ENCODE assay signal across 10 mouse cellular contexts in the genomic region with DNA sequence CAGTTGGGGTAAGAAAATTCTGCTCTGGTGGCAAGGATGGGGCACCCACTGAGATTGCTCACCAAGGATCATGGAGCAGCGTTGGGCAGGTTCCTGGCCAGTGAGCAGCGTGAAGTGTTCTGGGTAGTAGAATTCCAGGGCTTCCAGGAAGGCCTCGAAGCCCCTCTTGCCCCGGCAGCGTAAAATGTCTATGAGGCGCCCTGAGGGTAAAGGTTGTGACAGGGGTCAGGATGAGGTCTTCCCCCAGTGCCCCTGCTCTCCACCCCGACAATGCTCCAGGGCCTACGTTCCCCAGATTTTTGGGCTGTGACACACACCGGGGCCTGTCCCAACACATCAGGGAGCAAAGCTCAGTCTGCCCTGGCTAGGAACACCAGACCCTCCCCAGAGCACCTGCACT. TPM values are rescaled to one million over a fixed set of nuclear protein-coding genes. Genes with fewer than 3 reads are reported as not detected.
A peak's percentile ranks its signal among the peaks of the same experiment; 100 is the strongest.
DNase-seq lines count a peak whose midpoint lies in the region; ATAC-seq lines count a peak whose summit lies in the region.
"Had no signal": no experiment of that assay in that cellular context is flagged by ENCODE, and none has a peak within 500 bp of the region (broad histone marks: within the 10 kb centered on the region; RNA-seq: fewer than 3 reads in every experiment).

No protein-coding gene starts in this region.

- H3K4me2 ChIP-seq in hindbrain, embryonic 11.5 days (replicated peaks; ENCODE audit: low read depth, low read length): no peak overlapping the region
- peak overlapping the region; percentile 94 for H3K4me2 ChIP-seq in embryonic facial prominence, embryonic 11.5 days (ENCODE audit: low read depth, low read length)
- H3K4me2 ChIP-seq in hindbrain, embryonic 15.5 days: peak overlapping the region; percentile 81
- peak overlapping the region; percentile 68; the same call in 1 of the 2 replicates for H3K4me2 ChIP-seq in midbrain, embryonic 15.5 days

- no peaks in the 10 kb centered on the region for H3K9me3 ChIP-seq in hindbrain, embryonic 10.5 days
- H3K9me3 ChIP-seq in hindbrain, embryonic 11.5 days (ENCODE audit: control insufficient read depth, low read length): no peaks in the 10 kb centered on the region
- no peaks in the 10 kb centered on the region for H3K9me3 ChIP-seq in embryonic facial prominence, embryonic 11.5 days (replicated peaks; ENCODE audit: control insufficient read depth, low read length)
- H3K9me3 ChIP-seq in hindbrain, embryonic 15.5 days: no peaks in the 10 kb centered on the region
- no peaks in the 10 kb centered on the region for H3K9me3 ChIP-seq in midbrain, embryonic 15.5 days

- H3K9ac ChIP-seq in hindbrain, embryonic 11.5 days (ENCODE audit: low read depth, low read length): no peak overlapping the region
- no peak overlapping the region for H3K9ac ChIP-seq in embryonic facial prominence, embryonic 11.5 days (replicated peaks; ENCODE audit: low read length)
- no peak overlapping the region for H3K9ac ChIP-seq in hindbrain, embryonic 15.5 days
- 0 out of 2 replicates have a peak overlapping the region, but pooled peaks have one; percentile 36 for H3K9ac ChIP-seq in midbrain, embryonic 15.5 days

- peaks cover 88% of the 10 kb centered on the region for H3K27me3 ChIP-seq in hindbrain, embryonic 10.5 days (ENCODE audit: insufficient read depth, poor library complexity, severe bottlenecking)
- peaks cover 23% of the 10 kb centered on the region for H3K27me3 ChIP-seq in hindbrain, embryonic 11.5 days (ENCODE audit: control insufficient read depth, insufficient read depth, low read length)
- H3K27me3 ChIP-seq in embryonic facial prominence, embryonic 11.5 days (ENCODE audit: control insufficient read depth, insufficient read depth, low read length): peaks cover 31% of the 10 kb centered on the region
- peaks cover 35% of the 10 kb centered on the region for H3K27me3 ChIP-seq in hindbrain, embryonic 15.5 days
- peaks cover 36% of the 10 kb centered on the region for H3K27me3 ChIP-seq in midbrain, embryonic 15.5 days (replicated peaks)

- whole genome bisulfite sequencing in hindbrain, embryonic 10.5 days: 53% methylated on average over 9 of the region's 9 CpGs
- 59% methylated on average over 9 of the region's 9 CpGs for WGBS in hindbrain, embryonic 11.5 days
- 41% methylated on average over 9 of the region's 9 CpGs for whole genome bisulfite sequencing in embryonic facial prominence, embryonic 11.5 days
- WGBS in hindbrain, embryonic 15.5 days: 72% methylated on average over 9 of the region's 9 CpGs
- 78% methylated on average over 9 of the region's 9 CpGs for WGBS in midbrain, embryonic 15.5 days

- H3K36me3 ChIP-seq in hindbrain, embryonic 10.5 days: no peaks in the 10 kb centered on the region
- H3K36me3 ChIP-seq in hindbrain, embryonic 11.5 days (ENCODE audit: control insufficient read depth, insufficient read depth, low read length): no peaks in the 10 kb centered on the region
- no peaks in the 10 kb centered on the region for H3K36me3 ChIP-seq in embryonic facial prominence, embryonic 11.5 days (replicated peaks; ENCODE audit: control insufficient read depth, insufficient read depth, low read depth, low read length)
- no peaks in the 10 kb centered on the region for H3K36me3 ChIP-seq in hindbrain, embryonic 15.5 days
- no peaks in the 10 kb centered on the region for H3K36me3 ChIP-seq in midbrain, embryonic 15.5 days (replicated peaks)

- no peak for ATAC-seq in hindbrain, embryonic 11.5 days (ENCODE audit: low FRiP score)
- no peak for ATAC-seq in embryonic facial prominence, embryonic 11.5 days (replicated peaks; ENCODE audit: insufficient number of reproducible peaks, low FRiP score, low TSS enrichment, low read depth)
- ATAC-seq in hindbrain, embryonic 15.5 days (ENCODE audit: low FRiP score, low read depth): no peak
- no peak for ATAC-seq in midbrain, embryonic 15.5 days (replicated peaks)

- intact Hi-C loops in left cerebral cortex, postnatal 36 days (cut with DNase I): no loop called here

- H3K27ac ChIP-seq in hindbrain, embryonic 10.5 days: no peak overlapping the region
- H3K27ac ChIP-seq in hindbrain, embryonic 11.5 days (ENCODE audit: low read depth, low read length): no peak overlapping the region
- H3K27ac ChIP-seq in embryonic facial prominence, embryonic 11.5 days (replicated peaks; ENCODE audit: low read depth, low read length): no peak overlapping the region
- no peak overlapping the region for H3K27ac ChIP-seq in hindbrain, embryonic 15.5 days (replicated peaks)
- no peak overlapping the region for H3K27ac ChIP-seq in midbrain, embryonic 15.5 days
- H3K27ac ChIP-seq: macrophage had no signal

- no peak for DNase-seq in hindbrain, embryonic 10.5 days (ENCODE audit: low spot score)
- DNase-seq in hindbrain, embryonic 11.5 days (ENCODE audit: low spot score): no peak
- DNase-seq in embryonic facial prominence, embryonic 11.5 days (ENCODE audit: low spot score): no peak
- no peak for DNase-seq in ovary, postnatal 10 days (ENCODE audit: low spot score)
- DNase-seq in left cerebral cortex, postnatal 36 days (ENCODE audit: low spot score in 2 of 2): no peak
- DNase-seq in adrenal gland, adult 18-20 months (ENCODE audit: low spot score in 2 of 2): no peak

- peak overlapping the region; percentile 56 for H3K4me3 ChIP-seq in hindbrain, embryonic 10.5 days
- H3K4me3 ChIP-seq in hindbrain, embryonic 11.5 days (ENCODE audit: low read depth, low read length): no peak overlapping the region
- peak overlapping the region; percentile 54 for H3K4me3 ChIP-seq in embryonic facial prominence, embryonic 11.5 days (ENCODE audit: low read depth, low read length)
- H3K4me3 ChIP-seq in hindbrain, embryonic 15.5 days: peak overlapping the region; percentile 48
- H3K4me3 ChIP-seq in midbrain, embryonic 15.5 days: peak overlapping the region; percentile 42; the same call in 1 of the 2 replicates

- peaks cover 55% of the 10 kb centered on the region for H3K4me1 ChIP-seq in hindbrain, embryonic 10.5 days (replicated peaks)
- peaks cover 10% of the 10 kb centered on the region for H3K4me1 ChIP-seq in hindbrain, embryonic 11.5 days (replicated peaks; ENCODE audit: control insufficient read depth, insufficient read depth, low read length)
- H3K4me1 ChIP-seq in embryonic facial prominence, embryonic 11.5 days (ENCODE audit: control insufficient read depth, insufficient read depth, low read length): peaks cover 10% of the 10 kb centered on the region
- H3K4me1 ChIP-seq in hindbrain, embryonic 15.5 days (replicated peaks): peaks cover 26% of the 10 kb centered on the region
- peaks cover 25% of the 10 kb centered on the region for H3K4me1 ChIP-seq in midbrain, embryonic 15.5 days

RNA-seq across cellular contexts. Expression of gene Card10, which starts 1.3 kb away (rescaled TPM):
- 4.3 and 4.5 TPM in 2 replicates for polyA plus RNA-seq in hindbrain, embryonic 10.5 days (2016; fragmentation: Nextera tagmentation; extraction: Ambion mirVana)
- polyA plus RNA-seq in hindbrain, embryonic 11.5 days (2014; fragmentation: Nextera tagmentation; extraction: Ambion mirVana): 1.8 and 2.4 TPM in 2 replicates
- 1.8 and 2.6 TPM in 2 replicates for polyA plus RNA-seq in embryonic facial prominence, embryonic 11.5 days (2014; fragmentation: Nextera tagmentation; extraction: Ambion mirVana)
- polyA plus RNA-seq in hindbrain, embryonic 15.5 days (2015; fragmentation: Nextera tagmentation; extraction: Ambion mirVana): 2.4 and 2.6 TPM in 2 replicates
- 2.1 and 2.3 TPM in 2 replicates for polyA plus RNA-seq in midbrain, embryonic 15.5 days (2015; fragmentation: Nextera tagmentation; extraction: Ambion mirVana)
- total RNA-seq in left cerebral cortex, postnatal 36 days (2021): 1 to 10 TPM; 3.6 to 4.3 TPM
- 1 to 10 TPM; 5.6 to 8.1 TPM for total RNA-seq in adrenal gland, adult 18-20 months (2021)
- polyA plus RNA-seq: macrophage had no signal

RNA-seq across cellular contexts. Expression of gene Mfng, which starts 28.3 kb away (rescaled TPM):
- polyA plus RNA-seq in hindbrain, embryonic 10.5 days (2016; fragmentation: Nextera tagmentation; extraction: Ambion mirVana): 71.6 and 79.0 TPM in 2 replicates
- 34.6 and 34.7 TPM in 2 replicates for polyA plus RNA-seq in hindbrain, embryonic 11.5 days (2014; fragmentation: Nextera tagmentation; extraction: Ambion mirVana)
- 15.9 and 19.1 TPM in 2 replicates for polyA plus RNA-seq in embryonic facial prominence, embryonic 11.5 days (2014; fragmentation: Nextera tagmentation; extraction: Ambion mirVana)
- polyA plus RNA-seq in hindbrain, embryonic 15.5 days (2015; fragmentation: Nextera tagmentation; extraction: Ambion mirVana): 21.5 and 42.1 TPM in 2 replicates
- 27.1 and 30.1 TPM in 2 replicates for polyA plus RNA-seq in midbrain, embryonic 15.5 days (2015; fragmentation: Nextera tagmentation; extraction: Ambion mirVana)
- 1 to 10 TPM; 4.9 to 6.0 TPM for total RNA-seq in left cerebral cortex, postnatal 36 days (2021)
- total RNA-seq in adrenal gland, adult 18-20 months (2021): 10 to 100 TPM; 11.8 to 21.4 TPM

RNA-seq across cellular contexts. Expression of gene Cdc42ep1, which starts 40.9 kb away (rescaled TPM):
- polyA plus RNA-seq in hindbrain, embryonic 10.5 days (2016; fragmentation: Nextera tagmentation; extraction: Ambion mirVana): 19.2 and 19.4 TPM in 2 replicates
- polyA plus RNA-seq in hindbrain, embryonic 11.5 days (2014; fragmentation: Nextera tagmentation; extraction: Ambion mirVana): 7.8 and 9.1 TPM in 2 replicates
- polyA plus RNA-seq in embryonic facial prominence, embryonic 11.5 days (2014; fragmentation: Nextera tagmentation; extraction: Ambion mirVana): 10.9 and 11.3 TPM in 2 replicates
- 14.7 and 15.5 TPM in 2 replicates for polyA plus RNA-seq in hindbrain, embryonic 15.5 days (2015; fragmentation: Nextera tagmentation; extraction: Ambion mirVana)
- polyA plus RNA-seq in midbrain, embryonic 15.5 days (2015; fragmentation: Nextera tagmentation; extraction: Ambion mirVana): 13.1 and 15.7 TPM in 2 replicates
- total RNA-seq in left cerebral cortex, postnatal 36 days (2021): 10 to 100 TPM; 14.4 to 16.5 TPM
- 10 to 100 TPM; 36.2 to 53.1 TPM for total RNA-seq in adrenal gland, adult 18-20 months (2021)
- polyA plus RNA-seq: macrophage had no signal

RNA-seq across cellular contexts. Expression of gene Lgals2, which starts 53.8 kb away (rescaled TPM):
- not detected in 2 replicates for polyA plus RNA-seq in hindbrain, embryonic 10.5 days (2016; fragmentation: Nextera tagmentation; extraction: Ambion mirVana)
- not detected in 2 replicates for polyA plus RNA-seq in hindbrain, embryonic 11.5 days (2014; fragmentation: Nextera tagmentation; extraction: Ambion mirVana)
- not detected in 2 replicates for polyA plus RNA-seq in embryonic facial prominence, embryonic 11.5 days (2014; fragmentation: Nextera tagmentation; extraction: Ambion mirVana)
- polyA plus RNA-seq in hindbrain, embryonic 15.5 days (2015; fragmentation: Nextera tagmentation; extraction: Ambion mirVana): 0.68 TPM in 1 of 2 replicates, not detected in the other
- polyA plus RNA-seq in midbrain, embryonic 15.5 days (2015; fragmentation: Nextera tagmentation; extraction: Ambion mirVana): 0.31 TPM in 1 of 2 replicates, not detected in the other
- not detected for total RNA-seq in left cerebral cortex, postnatal 36 days (2021)
- total RNA-seq in adrenal gland, adult 18-20 months (2021): under 1 TPM in 1 of 2 experiments, not detected in 1; 0.54 TPM
- total RNA-seq: gastrocnemius, adult 18-20 months had no signal
- polyA plus RNA-seq: macrophage had no signal
